Mouse (Mus musculus): ENCODE measurements around the gene Kif26b. TPM values are rescaled to one million over a fixed set of nuclear protein-coding genes. Genes with fewer than 3 reads are reported as not detected.

Gene Kif26b
- total RNA-seq, 2 experiments from 2014 or later, result 2.4 to 3.2 TPM

DNA sequence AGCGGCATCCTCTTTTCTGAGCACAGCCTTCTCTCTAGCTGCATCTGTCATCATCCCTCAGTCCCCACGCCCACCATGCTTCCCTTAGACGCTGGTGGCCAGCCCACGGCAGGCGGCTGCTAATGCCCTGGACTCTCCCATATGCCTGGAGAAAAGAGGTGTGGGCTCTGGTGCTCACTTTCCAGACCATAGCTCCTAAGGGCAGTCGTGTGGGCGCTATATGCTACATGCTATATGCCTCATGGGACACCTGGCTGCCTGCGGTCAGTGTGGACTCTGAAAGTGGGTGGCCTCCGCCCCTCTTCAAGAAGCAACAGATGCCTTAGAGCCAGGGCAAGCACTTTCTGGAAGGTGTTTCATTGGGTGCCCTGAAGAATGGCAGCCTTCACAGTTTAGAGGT is 306.9 kb downstream of the Kif26b start:
- DNase-seq (ENCODE audit: low spot score), result no peak

DNA sequence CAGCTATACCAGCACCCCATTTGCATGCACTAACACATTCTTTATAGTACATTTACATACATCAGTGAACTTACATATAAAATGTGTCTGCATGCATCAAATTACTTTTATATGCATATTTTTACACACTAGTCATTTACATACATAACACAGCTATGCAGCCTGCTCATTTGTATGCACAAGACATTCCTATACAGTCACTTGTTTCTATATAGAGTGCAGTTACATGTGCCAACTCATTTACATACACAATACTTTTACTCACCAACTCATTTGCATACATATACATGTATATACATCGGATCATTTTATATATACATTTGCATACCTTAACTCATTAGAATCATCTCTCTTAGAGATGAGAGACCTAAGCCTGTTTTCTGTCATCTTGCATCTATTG is 308.1 kb downstream of the Kif26b start:
- no peak for DNase-seq (ENCODE audit: low spot score)

DNA sequence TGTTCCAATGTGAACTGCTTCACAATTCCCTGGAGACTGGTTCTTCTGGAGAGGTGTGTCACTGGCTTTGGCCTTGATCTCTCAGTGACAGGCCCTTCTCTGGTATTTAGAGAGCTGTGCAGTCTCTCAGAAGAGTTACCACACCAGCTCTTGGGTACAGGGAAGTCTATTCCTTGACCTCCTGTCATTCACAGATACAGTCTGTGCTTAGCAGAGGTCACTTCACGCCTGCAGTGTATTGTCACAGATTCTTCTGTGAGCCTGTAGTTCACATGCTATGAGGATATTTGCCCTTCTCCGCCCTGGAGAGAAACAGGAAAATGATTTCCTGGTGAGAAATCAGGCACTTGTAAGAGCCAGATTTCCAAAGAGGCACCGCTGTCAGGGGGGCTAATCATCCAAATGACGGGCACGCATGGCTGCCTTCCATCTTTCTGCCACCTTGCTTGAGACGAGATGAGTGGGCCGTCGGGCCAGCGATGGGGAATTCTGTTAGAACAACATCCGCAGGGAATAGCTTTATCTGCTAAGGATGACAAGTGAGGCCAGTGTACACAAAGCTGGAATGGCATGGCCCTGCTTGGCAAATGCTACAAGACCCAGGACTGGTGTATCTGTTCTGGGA is 309.9 kb downstream of the Kif26b start:
- no peak for DNase-seq (ENCODE audit: low spot score)

DNA sequence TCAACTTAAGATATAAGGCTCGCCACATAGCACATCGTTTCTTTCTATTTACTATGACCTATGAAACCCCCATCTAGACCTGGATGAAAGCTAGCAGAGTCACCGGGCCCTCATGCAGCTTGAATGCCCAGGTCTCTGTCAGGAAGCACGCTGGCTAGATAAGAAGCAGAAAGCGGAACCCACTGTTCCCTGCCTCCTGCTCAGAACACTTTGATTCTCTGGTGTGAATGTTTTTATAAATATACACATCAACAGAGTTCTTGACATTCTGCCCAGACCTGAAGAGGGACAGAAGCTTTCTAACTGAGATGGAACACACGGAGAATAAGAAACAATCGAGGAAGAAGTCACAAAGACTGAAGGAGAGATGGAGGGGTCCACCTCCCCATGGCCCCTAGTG is 311.4 kb downstream of the Kif26b start:
- DNase-seq (ENCODE audit: low spot score), result no peak

DNA sequence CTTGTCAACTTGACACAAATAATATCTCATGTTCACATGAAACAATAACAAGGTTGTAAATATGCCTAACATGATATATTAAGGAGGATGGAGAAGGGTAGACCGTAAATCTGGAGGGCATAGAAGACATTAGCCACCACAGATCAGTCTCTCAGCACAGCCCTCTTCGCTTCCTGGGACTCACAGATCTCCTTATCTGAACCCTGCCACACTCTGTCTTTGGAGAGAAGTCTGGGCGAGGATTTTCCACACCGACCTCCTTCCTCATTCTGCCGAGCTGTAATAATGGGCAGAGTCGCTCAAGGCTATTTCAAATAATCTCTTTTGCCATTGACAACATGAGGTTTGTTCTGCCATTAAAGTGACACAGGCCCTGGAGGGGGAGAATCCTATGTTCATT is 315.9 kb downstream of the Kif26b start:
- DNase-seq (ENCODE audit: low spot score), result no peak

GRCm38 (mm10) chr1:178847569-178847968 is 318.6 kb downstream of the Kif26b start:
- DNase-seq (ENCODE audit: low spot score), result no peak

DNA sequence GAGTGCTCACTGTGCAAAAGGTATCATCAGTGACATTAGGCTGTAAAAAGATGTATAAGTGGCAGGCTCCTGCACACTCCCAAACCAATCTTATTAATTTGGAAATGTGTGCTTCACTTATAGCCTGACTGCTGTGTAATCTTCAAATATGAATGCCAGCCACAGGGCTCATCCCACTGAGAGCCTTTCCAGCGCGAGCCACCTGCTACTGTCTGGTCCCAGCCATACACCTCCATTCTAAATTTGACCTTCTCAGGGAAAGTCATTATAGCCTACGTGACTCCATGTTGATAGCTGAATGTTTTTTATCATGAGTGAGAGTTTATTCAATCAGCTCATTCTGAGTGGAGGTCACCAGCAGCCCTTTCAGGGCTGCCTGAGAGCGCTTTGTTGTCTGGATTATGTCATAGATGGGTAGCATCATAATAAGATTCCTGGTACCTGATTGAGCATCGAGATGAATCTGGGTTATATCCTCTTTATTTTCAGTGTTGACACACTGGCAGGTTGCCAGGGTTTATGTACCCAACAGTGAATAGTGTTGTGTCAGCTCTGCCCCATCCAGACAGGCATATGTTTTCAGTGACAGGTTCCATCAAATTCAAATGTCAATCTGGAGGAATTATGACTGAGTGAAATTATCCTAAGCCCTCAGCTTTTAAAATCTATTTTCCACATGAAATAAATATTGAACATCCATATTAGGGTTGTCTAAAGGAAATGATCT is 319.6 kb downstream of the Kif26b start:
- DNase-seq (ENCODE audit: low spot score), result no peak

- no peak for DNase-seq (ENCODE audit: low spot score)
These were observed 321.6 kb downstream of the Kif26b start for GRCm38 (mm10) chr1:178850569-178850968.

DNA sequence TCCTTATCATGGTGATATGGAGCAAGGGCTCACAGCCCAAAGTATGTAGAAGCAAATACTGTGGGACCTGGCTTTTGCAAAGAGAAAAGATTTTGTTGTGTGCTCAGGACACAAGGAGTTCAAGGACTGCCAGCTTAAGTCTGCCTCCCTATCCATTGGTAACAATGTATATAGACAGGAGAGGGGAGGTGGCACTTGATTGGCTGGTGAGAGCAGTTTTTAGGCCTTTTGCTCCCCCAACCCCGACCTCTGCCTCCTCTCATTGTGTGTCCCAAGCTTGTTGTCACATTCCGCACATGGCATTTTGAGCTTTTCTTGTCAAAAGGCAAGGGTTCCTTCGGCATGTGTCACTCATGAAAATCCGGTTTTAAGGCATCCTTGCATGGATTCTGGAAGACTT is 326.0 kb downstream of the Kif26b start:
- no peak for DNase-seq (ENCODE audit: low spot score)

- no peak for DNase-seq (ENCODE audit: low spot score)
These were observed 327.0 kb downstream of the Kif26b start for GRCm38 (mm10) chr1:178855974-178856373.

- no peak for DNase-seq (ENCODE audit: low spot score)
These were observed 331.9 kb downstream of the Kif26b start for GRCm38 (mm10) chr1:178860671-178861391.

DNA sequence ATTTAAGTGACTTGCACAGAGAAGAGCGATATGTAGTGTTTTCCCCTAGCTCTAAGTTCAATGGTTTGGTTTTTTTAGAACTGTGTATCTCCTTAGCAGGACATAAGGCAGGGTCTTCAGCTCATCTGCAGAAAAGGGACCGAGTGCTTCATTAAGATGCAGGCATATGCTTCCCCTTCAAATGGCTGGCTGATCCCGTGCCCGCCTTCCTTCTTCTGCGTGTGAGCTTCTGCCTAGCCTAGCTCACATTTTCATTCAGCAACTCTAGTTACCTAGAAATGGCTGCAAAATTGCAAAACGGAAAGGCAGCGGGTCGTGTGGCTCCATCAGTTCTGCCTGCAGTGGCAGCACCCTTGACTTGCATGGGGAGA is 332.5 kb downstream of the Kif26b start:
- no peak for DNase-seq (ENCODE audit: low spot score)

DNA sequence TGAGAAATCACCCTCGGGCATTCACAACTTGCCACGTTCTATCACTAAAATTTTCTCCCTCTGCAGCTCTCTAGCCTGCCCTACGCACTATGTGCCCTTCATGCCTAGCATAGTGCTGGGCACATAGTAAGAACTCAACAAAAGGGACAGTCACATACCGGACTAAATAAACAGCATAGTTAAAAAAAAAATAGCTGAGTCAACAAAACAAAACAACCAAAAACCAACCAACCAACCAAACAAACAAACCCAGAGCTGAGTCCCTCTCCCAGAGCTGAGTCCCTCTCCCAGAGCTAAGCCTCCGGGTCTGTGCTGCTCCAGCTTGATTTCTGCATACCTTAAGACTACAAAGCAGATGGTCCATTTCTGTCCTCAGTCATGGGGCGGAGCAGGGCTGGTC is 334.8 kb downstream of the Kif26b start:
- DNase-seq (ENCODE audit: low spot score), result no peak

DNA sequence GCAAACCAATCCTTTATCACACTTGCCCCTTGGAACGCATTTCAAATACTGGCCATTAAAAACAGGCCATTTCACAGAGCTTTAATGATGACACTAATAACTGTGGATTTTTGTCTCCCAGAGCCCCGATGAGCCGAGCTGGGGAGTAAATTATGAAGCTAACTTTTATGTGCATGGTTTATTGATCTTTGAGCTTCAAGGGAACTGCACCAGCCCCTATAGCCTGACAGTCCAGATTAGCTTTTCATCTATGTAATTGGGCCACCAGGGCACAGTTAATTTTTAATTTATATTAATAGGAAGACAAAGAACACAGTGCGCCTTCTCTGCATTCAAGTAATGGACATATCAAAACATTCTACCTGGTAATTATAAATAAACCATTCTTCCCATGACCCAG is 335.4 kb downstream of the Kif26b start:
- DNase-seq (ENCODE audit: low spot score), result no peak

DNA sequence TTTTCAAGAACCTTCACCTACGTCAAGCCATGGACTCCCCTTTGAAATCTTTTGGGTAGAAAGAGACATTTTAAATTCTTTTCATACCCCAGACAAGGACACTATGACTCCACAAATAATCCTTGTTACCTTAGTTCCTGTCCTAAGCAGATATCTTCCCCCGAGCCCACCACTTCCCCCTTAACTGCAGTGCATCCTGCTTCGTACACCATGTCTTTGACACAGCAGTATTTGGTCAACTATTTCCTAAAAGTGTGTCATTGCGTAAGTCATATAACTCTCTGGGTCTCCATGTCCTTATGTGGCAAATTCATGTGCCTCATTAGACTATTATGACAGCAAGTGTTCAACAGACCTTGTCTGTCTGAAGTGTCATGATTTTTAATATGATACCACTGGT is 337.8 kb downstream of the Kif26b start:
- no peak for DNase-seq (ENCODE audit: low spot score)

DNA sequence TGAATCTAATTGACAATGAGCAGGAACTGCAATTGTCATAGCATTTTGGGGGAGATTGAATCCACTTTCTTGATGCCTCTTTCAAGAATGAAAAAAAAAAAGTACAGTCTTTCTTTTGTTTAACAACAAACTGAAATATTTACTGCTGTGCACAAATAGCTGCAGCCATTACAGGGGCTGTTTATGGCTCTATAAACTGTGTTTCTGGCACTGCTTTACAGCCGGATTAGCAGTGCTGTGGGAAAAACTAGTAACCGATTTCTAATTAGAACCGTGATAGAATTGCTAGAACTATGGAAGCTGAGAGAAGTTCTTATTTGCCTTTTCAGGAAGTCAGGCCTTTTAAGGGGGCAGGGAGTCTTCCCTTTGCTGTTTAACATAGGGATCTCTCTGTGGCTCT is 342.1 kb downstream of the Kif26b start:
- no peak for DNase-seq (ENCODE audit: low spot score)

DNA sequence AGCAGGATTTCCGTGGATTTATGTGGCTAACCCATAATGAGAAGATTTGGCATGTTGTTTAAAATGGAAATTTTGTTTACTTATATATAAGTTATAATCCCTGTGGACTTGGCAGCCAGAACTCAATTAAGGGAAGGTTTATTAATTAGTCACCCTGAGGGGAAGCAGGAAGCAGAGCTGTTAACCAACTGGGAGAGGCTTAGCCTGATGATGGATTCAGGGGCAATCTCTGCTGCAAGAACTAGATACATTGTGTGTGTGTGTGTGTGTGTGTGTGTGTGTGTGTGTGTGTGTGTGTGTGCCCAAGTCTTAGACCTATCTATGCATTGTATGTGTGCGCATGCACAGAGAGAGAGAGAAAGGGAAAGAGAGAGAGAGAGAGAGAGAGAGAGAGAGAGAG is 348.0 kb downstream of the Kif26b start:
- no peak for DNase-seq (ENCODE audit: low spot score)

DNA sequence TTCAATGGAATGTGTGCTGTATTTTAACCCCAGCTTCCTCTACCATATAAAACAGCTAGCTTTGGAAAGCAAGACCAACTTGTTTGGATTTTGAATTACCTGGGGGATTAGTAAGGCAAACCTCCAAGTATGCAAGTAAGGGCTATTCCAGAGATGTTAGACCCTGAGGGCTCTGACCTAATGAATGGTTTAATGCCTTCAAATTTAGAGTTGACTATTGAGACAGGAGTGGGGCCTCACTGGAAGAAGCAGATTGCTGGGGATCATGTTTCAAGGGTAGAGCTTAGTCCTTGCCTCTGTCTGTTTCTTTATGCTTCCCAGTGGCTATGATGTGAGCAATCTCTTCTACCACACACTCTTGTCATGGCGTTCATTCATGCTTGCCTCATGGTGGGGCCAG is 349.8 kb downstream of the Kif26b start:
- DNase-seq (ENCODE audit: low spot score), result no peak

DNA sequence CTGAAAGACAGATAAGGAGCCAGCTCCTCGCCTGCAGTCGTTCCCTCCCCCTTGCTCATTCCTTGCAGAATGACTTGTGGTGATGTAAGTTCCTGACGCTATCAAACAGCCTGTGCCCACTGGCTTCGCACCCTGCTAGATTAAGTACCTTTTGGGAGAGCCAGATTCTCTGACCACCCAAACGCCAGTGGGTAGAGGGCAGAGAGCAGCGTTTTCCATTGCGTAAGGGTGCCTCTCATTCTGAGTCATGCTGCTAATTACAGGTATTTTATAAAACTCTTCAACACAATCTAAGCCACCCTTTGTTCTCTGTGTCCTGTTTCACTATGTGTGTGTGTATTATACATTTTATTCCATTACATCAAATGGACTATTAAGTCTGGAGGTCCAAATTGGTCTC is 352.0 kb downstream of the Kif26b start:
- no peak for DNase-seq (ENCODE audit: low spot score)

DNA sequence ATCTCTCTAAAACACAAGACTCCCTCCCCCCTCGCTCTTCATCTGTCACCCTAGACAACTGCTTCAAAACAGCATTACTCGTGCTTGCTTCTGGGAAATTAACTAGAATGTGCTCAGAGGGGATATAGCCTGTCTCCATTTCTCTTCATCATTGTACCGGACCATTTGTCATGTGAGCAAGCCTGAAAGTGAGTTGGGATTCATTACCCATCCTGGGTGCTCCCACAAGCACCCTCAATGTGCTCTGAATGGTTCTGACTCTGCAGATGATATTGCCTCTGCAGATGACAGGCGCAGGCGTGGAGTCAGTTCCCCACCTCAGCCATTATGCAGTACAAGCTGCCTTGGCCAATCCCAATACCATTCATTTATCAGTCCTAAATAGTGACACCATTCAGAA is 357.7 kb downstream of the Kif26b start:
- DNase-seq (ENCODE audit: low spot score), result no peak

GRCm38 (mm10) chr1:178892376-178892775 is 363.5 kb downstream of the Kif26b start:
- no peak for DNase-seq (ENCODE audit: low spot score)

- DNase-seq (ENCODE audit: low spot score), result no peak
These were observed 364.5 kb downstream of the Kif26b start for GRCm38 (mm10) chr1:178893229-178894080.
